Mouse (Mus musculus) neutrophil, adult 83 days (primary cell): Measurements from ENCODE around the gene Dmrtc1c1. TPM values are rescaled to one million over a fixed set of nuclear protein-coding genes. Genes with fewer than 3 reads are reported as not detected.

ENCODE experiments used
- total RNA-seq, 2 experiments: library from RNA; stranded (reverse); gene quantifications; one replicate each; pipeline ENCODE4 v1.2.4; 2023

Dmrtc1c1 gene
- not detected for total RNA-seq

GRCm38 (mm10) chrX:102802663-102803062 lies at the start of gene Dmrtc1c1:
Gene Dmrtc1c1, plus strand, starts transcription at chrX:102802963.

GRCm38 (mm10) chrX:102854516-102854915 lies 51.8 kb downstream of the Dmrtc1c1 start, which contains the start of gene Dmrtc1c2:
Gene Dmrtc1c2, minus strand, starts transcription at chrX:102854616.

Other genes starting within 250 kb of the Dmrtc1c1 start
- 1 to 10 TPM; 2.7 to 3.2 TPM for gene Phka1, start 158.7 kb upstream of the Dmrtc1c1 start, total RNA-seq
- gene Gm3880, start 116.0 kb upstream of the Dmrtc1c1 start, total RNA-seq = not detected
- not detected for gene Gm9112, start 95.3 kb upstream of the Dmrtc1c1 start, total RNA-seq
- not detected for gene Dmrtc1b, start 95.1 kb upstream of the Dmrtc1c1 start, total RNA-seq
- gene Dmrtc1c2, start 51.7 kb downstream of the Dmrtc1c1 start, total RNA-seq = not detected
- gene 1700031F05Rik, start 65.0 kb downstream of the Dmrtc1c1 start, total RNA-seq = not detected
- not detected for gene Dmrtc1a, start 105.7 kb downstream of the Dmrtc1c1 start, total RNA-seq
- gene 1700011M02Rik, start 105.9 kb downstream of the Dmrtc1c1 start, total RNA-seq = not detected
- not detected for gene 1700018G05Rik, start 125.4 kb downstream of the Dmrtc1c1 start, total RNA-seq